Mouse (Mus musculus) hindbrain, embryonic 13.5 days (tissue): ENCODE measurements at regions not wholly inside any gene's neighbourhood (a gene's known extent, or its start where the extent isn't known, plus 50 kb on each side); places are given as distances from the start of the nearest gene placed in this dataset.

ENCODE experiments used
- ATAC-seq: fragments of 200-750 bp; cut with Nextera tagmentation; 2 replicates; pipeline ENCODE4 v1.8.0; 2017; ENCODE audit warnings: moderate TSS enrichment; ENCODE audit not compliant: low FRiP score
- H3K27ac ChIP-seq: fragments of 300-500 bp; sonication (generic); 2 replicates; pipeline ENCODE4 v1.5.1; 2015; ENCODE audit warnings: inconsistent platforms, mild to moderate bottlenecking, moderate library complexity
- H3K27me3 ChIP-seq: fragments of 300-500 bp; sonication (generic); 2 replicates; pipeline ENCODE4 v1.6.1; 2015; ENCODE audit warnings: mild to moderate bottlenecking, inconsistent platforms
- H3K36me3 ChIP-seq: fragments of 300-500 bp; sonication (generic); 2 replicates; pipeline ENCODE4 v1.6.1; 2015; ENCODE audit warnings: mild to moderate bottlenecking, inconsistent platforms
- H3K4me1 ChIP-seq: fragments of 300-500 bp; sonication (generic); replicated peaks from 2 replicates; pipeline ENCODE4 v1.6.1; 2015; ENCODE audit warnings: inconsistent platforms
- H3K4me2 ChIP-seq: fragments of 300-500 bp; sonication (generic); 2 replicates; pipeline ENCODE4 v1.6.1; 2015; ENCODE audit warnings: inconsistent platforms, mild to moderate bottlenecking, moderate library complexity
- H3K4me3 ChIP-seq: fragments of 300-500 bp; sonication (generic); 2 replicates; pipeline ENCODE4 v1.5.1; 2015; ENCODE audit warnings: mild to moderate bottlenecking, inconsistent platforms
- H3K9ac ChIP-seq: fragments of 300-500 bp; sonication (generic); 2 replicates; pipeline ENCODE4 v1.6.1; 2015; ENCODE audit warnings: mild to moderate bottlenecking, inconsistent platforms
- H3K9me3 ChIP-seq: fragments of 300-500 bp; sonication (generic); 2 replicates; pipeline ENCODE4 v1.6.1; 2016; ENCODE audit warnings: inconsistent platforms
- WGBS: fragments of 180-500 bp; shearing (Covaris S2); methylation state at CpG from one replicate; pipeline ENCODE4 v1.1.7; 2015; 5-methylcytosine and 5-hydroxymethylcytosine counted together

- Histone ChIP-seq H3K4me3 (no peak overlapping the region), H3K9ac (no peak overlapping the region), H3K27me3 (no peaks in the 10 kb centered on the region), H3K27ac (no peak overlapping the region), H3K9me3 (no peaks in the 10 kb centered on the region), H3K4me2 (no peak overlapping the region), H3K36me3 (no peaks in the 10 kb centered on the region), H3K4me1 (no peaks in the 10 kb centered on the region)
- no peak for ATAC-seq
- 83% methylated on average over 4 of the region's 4 CpGs for WGBS
Observed at GRCm38 (mm10) chr9:47134479-47134878, 135.9 kb downstream of the Gm4791 start.

GRCm38 (mm10) chr9:47136641-47137040, 138.1 kb downstream of the Gm4791 start:
- no peak overlapping the region for H3K27ac ChIP-seq
- no peaks in the 10 kb centered on the region for H3K9me3 ChIP-seq
- ATAC-seq = no peak
- H3K36me3 ChIP-seq = no peaks in the 10 kb centered on the region
- H3K4me1 ChIP-seq = no peaks in the 10 kb centered on the region
- H3K4me2 ChIP-seq = no peak overlapping the region
- no peaks in the 10 kb centered on the region for H3K27me3 ChIP-seq
- H3K9ac ChIP-seq = no peak overlapping the region
- H3K4me3 ChIP-seq = no peak overlapping the region
- 90% methylated on average over 5 of the region's 5 CpGs for WGBS

DNA sequence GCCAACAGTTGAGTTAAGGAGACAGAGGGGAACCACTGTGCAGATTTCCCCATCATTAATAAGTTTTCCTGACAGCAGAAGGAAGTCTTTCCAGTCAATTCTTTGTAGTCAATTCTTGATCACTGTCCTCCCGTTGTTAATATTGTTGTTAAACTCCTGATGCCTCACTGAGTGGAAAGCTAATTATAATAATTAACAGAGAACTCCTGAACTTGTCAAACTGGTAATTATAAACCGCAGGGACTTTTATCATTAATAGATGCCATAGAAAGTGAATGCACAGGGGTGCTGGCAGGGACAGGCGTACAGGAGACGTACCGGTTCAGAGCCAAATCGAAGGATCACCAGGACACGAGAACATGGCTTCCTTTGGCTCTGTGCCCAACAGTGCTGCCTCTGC, 154.9 kb downstream of the Gm4791 start:
- H3K27me3 ChIP-seq = no peaks in the 10 kb centered on the region
- no peak overlapping the region for H3K27ac ChIP-seq
- no peak for ATAC-seq
- H3K9ac ChIP-seq = no peak overlapping the region
- H3K36me3 ChIP-seq = no peaks in the 10 kb centered on the region
- no peaks in the 10 kb centered on the region for H3K9me3 ChIP-seq
- 82% methylated on average over 7 of the region's 7 CpGs for WGBS
- no peak overlapping the region for H3K4me3 ChIP-seq
- no peak overlapping the region for H3K4me2 ChIP-seq
- no peaks in the 10 kb centered on the region for H3K4me1 ChIP-seq

DNA sequence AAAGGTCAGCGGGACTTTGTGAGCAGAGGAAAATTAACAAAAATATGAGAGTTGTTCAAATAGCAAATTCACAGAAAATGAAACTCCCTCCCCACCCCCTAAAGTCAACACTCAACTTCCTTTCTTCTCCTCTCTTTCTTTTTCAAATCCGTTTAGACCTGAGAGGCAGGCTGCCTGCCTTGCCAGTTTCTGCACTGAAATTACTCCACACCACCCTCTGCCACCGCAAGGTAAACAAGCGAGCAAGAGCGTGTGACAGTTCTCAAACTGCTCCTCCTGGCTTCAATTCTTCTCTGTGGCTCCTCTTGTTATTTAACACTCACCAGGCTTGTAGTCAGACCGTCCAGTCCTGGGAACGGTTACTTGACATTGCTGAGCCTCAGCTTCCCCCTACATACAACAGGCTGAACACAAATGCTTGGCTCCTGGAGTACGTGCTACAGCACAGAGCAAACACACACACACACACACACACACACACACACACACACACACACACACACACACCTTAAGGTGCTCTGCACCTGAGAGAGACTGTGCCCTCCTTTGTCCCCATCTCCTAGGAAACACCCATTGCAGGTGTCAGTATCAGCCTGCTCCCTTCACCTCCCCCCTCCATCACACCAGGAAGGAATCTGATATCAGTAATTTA, 167.1 kb downstream of the Gm4791 start:
- no peak for ATAC-seq
- Histone ChIP-seq H3K9ac (no peak overlapping the region), H3K4me2 (no peak overlapping the region), H3K36me3 (no peaks in the 10 kb centered on the region), H3K9me3 (no peaks in the 10 kb centered on the region), H3K4me3 (no peak overlapping the region), H3K4me1 (peaks cover 22% of the 10 kb centered on the region), H3K27me3 (no peaks in the 10 kb centered on the region), H3K27ac (no peak overlapping the region)
- 41% methylated on average over 8 of the region's 8 CpGs for WGBS

DNA sequence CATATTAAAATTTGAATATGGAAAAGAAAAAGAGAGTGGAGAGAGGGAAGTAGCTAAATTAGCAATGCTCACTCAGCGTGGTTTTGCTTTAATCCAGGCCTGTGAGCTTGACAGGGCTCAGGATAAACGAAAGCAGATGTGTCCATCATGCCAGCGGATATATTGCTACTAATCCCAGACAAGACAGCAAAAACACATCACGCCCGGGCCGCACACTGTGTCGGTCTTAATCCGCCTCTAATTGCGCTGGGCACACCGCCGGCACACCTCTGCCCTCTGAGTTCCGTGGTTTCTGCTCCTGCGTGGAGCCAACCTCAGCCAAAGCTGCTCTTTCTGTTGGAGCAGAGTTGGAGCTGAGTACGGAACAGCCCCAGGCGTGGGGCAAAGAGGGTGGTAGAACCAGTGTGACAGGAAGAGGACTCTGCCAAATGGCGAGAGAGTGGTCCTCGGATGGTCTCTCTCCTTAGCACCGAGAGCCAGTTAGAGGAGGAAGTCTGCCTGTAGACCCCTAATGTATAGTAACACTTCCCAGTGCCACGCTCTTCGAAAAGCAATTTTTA, 169.2 kb downstream of the Gm4791 start:
- Histone ChIP-seq H3K4me1 (peaks cover 22% of the 10 kb centered on the region), H3K27ac (no peak overlapping the region), H3K27me3 (no peaks in the 10 kb centered on the region), H3K4me2 (no peak overlapping the region), H3K4me3 (no peak overlapping the region), H3K9me3 (no peaks in the 10 kb centered on the region), H3K9ac (no peak overlapping the region), H3K36me3 (no peaks in the 10 kb centered on the region)
- WGBS = 77% methylated on average over 20 of the region's 20 CpGs
- no peak for ATAC-seq

DNA sequence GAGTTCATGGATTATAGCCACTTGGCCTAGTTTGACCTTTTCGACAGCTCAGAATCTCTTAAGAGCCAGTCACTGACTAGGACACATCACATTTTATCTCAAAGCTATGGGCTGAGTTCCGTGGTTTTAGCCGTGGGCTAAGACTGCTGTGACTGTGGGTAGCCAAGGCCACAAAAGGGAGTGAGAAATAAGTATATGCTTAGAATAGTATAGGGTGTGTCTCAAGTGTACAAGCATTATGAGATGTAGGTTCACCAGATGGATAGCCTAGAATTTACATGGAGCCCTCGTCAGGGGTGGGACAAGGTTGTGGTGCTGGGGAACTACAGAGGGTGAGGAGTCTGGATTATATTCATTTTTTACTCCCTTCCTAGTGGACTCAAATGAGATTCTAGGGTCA, 177.5 kb downstream of the Gm4791 start:
- no peak overlapping the region for H3K4me2 ChIP-seq
- WGBS = 92% methylated on average over 4 of the region's 4 CpGs
- no peak for ATAC-seq

GRCm38 (mm10) chr9:47218101-47218500, 219.6 kb downstream of the Gm4791 start:
- no peak for ATAC-seq
- no peak overlapping the region for H3K4me2 ChIP-seq
- H3K4me3 ChIP-seq = no peak overlapping the region
- no peak overlapping the region for H3K27ac ChIP-seq
- no peaks in the 10 kb centered on the region for H3K27me3 ChIP-seq
- no peaks in the 10 kb centered on the region for H3K9me3 ChIP-seq
- 83% methylated on average over 3 of the region's 3 CpGs for WGBS
- H3K9ac ChIP-seq = no peak overlapping the region
- H3K4me1 ChIP-seq = no peaks in the 10 kb centered on the region
- H3K36me3 ChIP-seq = no peaks in the 10 kb centered on the region

More for the DNA sequence above, 177.5 kb downstream of the Gm4791 start:
- Histone ChIP-seq H3K4me3 (no peak overlapping the region), H3K27ac (no peak overlapping the region), H3K36me3 (no peaks in the 10 kb centered on the region), H3K9me3 (no peaks in the 10 kb centered on the region), H3K9ac (no peak overlapping the region), H3K27me3 (no peaks in the 10 kb centered on the region), H3K4me1 (no peaks in the 10 kb centered on the region)

DNA sequence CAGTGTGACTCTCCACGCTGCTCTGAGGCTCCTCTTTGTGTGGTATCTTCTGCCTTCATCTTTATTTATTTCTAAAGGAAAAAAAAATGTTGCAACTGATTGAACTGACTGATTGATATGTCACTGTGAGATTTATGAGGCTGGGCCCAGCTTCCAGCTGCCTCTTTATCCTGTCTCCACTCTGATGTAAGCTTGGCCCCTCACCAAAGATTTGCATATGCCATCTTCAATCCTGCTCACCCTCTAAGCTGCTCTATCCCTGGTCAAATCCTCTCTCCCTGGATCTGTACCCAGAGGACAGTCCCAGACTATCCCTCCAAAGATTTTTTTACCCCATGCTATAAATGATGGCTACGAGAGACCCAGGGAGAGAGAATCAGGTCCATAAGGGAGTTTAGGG, 225.0 kb downstream of the Gm4791 start:
- no peak overlapping the region for H3K4me2 ChIP-seq
- no peak overlapping the region for H3K27ac ChIP-seq
- H3K4me1 ChIP-seq = peaks cover 7% of the 10 kb centered on the region; the same call in 1 of the 2 replicates
- ATAC-seq = no peak
- H3K9me3 ChIP-seq = no peaks in the 10 kb centered on the region
- 68% methylated on average over 2 of the region's 2 CpGs for WGBS
- no peak overlapping the region for H3K9ac ChIP-seq
- no peaks in the 10 kb centered on the region for H3K36me3 ChIP-seq
- no peak overlapping the region for H3K4me3 ChIP-seq
- no peaks in the 10 kb centered on the region for H3K27me3 ChIP-seq

DNA sequence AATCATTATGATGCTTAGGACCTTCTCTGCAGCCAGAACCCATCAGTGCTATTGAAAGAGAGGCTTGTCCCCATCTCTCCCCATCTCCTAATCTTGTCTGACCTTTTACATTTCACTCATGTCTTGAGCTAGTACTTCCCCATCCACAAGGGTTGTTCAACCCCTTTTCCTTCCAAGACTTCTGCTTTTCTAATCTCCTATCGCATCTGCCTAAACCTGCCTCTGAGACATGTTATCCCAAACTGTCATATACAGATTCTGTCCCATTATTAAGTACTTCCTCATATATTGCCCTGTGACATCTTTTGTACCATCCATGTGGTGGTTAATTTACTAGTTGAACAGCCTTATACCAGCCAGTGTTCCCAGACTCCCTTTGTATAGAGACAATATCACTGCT, 225.7 kb downstream of the Gm4791 start:
- H3K4me1 ChIP-seq = peaks cover 7% of the 10 kb centered on the region; the same call in 1 of the 2 replicates

DNA sequence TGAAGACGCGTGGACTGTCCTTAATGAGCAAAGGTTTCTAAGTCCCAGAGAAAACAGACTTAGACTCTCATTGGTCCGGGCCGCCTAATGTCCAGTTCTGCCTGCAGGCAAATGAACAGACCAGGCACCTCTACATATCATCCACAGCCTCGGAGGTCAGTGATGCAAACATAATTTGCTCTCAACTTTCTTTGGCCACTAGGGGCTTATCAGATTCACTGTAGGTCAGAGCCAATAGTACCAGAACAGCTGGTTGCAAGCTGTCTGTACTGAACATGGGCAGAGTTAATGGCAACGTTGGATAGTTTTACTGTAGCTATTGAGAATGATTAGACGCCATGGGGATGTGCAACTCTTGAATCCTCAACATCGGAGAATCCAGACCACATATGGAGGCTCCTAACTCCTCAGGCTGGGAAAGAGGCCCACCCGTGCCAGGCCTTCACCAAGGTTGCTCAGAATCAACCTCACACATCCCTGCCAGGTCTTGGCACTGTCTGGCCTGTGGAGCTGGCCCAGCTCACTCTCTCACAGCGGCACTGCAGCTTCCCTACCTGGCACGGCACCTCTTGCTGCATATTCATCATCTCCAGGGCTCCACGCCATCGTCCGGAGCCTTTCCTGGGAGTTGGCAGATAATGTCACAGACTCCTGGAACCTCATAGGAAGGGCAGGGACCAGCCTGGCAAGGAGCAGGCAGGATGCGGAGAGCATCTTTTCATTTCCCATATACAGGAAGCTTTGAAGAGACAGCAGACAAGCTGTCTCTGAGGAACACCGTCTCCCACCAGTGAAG, 228.1 kb downstream of the Gm4791 start:
- H3K27me3 ChIP-seq = no peaks in the 10 kb centered on the region
- no peak overlapping the region for H3K4me2 ChIP-seq
- no peaks in the 10 kb centered on the region for H3K9me3 ChIP-seq
- WGBS = 84% methylated on average over 16 of the region's 16 CpGs
- no peak overlapping the region for H3K4me3 ChIP-seq
- peaks cover 7% of the 10 kb centered on the region; the same call in 1 of the 2 replicates for H3K4me1 ChIP-seq
- H3K36me3 ChIP-seq = no peaks in the 10 kb centered on the region
- no peak overlapping the region for H3K27ac ChIP-seq
- no peak for ATAC-seq
- H3K9ac ChIP-seq = no peak overlapping the region

More for the DNA sequence above, 225.7 kb downstream of the Gm4791 start:
- Histone ChIP-seq H3K36me3 (no peaks in the 10 kb centered on the region), H3K27ac (no peak overlapping the region), H3K27me3 (no peaks in the 10 kb centered on the region), H3K4me2 (no peak overlapping the region), H3K9me3 (no peaks in the 10 kb centered on the region), H3K4me3 (no peak overlapping the region), H3K9ac (no peak overlapping the region)
- 100% methylated on average over 1 of the region's 1 CpGs for WGBS
- ATAC-seq = no peak

DNA sequence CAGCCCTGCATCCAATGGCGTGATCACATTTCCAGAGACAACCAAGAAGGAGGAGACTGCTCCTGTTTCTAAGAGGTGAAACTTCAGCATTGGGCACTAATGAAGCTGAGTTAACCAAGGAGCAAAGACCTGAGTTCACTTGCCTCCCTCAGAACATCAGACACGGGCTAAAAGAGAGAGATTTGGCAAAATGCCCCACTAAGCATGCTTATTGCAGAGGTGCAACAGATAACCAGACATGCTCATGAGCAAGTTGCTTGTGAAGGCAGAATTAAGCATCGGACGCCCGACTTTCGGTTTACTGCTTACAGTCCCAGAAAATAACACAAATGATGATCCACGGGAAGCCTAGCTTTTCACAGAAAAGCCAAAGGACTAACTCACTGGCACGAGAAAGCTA, 228.8 kb downstream of the Gm4791 start:
- Histone ChIP-seq H3K4me1 (peaks cover 7% of the 10 kb centered on the region; the same call in 1 of the 2 replicates), H3K27ac (no peak overlapping the region), H3K36me3 (no peaks in the 10 kb centered on the region), H3K4me2 (no peak overlapping the region), H3K4me3 (no peak overlapping the region), H3K9ac (no peak overlapping the region), H3K27me3 (no peaks in the 10 kb centered on the region), H3K9me3 (no peaks in the 10 kb centered on the region)
- ATAC-seq = no peak
- 91% methylated on average over 8 of the region's 8 CpGs for WGBS

DNA sequence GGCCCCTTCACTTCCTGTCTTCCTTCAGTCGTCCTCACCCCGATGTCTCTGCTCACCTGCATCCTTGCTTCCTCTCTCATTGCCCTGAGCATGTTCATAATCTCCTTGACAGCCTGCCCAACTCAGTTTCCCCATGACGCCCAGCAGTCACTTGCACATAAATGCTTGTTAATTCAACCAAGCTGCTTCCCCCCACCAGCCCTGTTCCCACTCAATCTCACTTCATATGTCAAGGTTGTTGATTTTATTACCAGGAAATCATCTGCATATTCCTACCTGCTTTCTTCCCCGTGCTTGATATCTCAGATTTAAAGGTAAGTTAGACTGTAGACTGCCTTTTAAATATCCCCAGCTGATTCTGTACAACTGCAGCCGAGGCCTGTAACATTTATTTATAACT, 230.2 kb downstream of the Gm4791 start:
- ATAC-seq = no peak
- Histone ChIP-seq H3K27ac (no peak overlapping the region), H3K9ac (no peak overlapping the region), H3K36me3 (no peaks in the 10 kb centered on the region), H3K9me3 (no peaks in the 10 kb centered on the region), H3K4me3 (no peak overlapping the region), H3K27me3 (no peaks in the 10 kb centered on the region), H3K4me1 (peaks cover 2% of the 10 kb centered on the region; the same call in 1 of the 2 replicates), H3K4me2 (no peak overlapping the region)
- WGBS = 72% methylated on average over 5 of the region's 5 CpGs
